Mouse (Mus musculus): ENCODE data around the gene Gal3st3.

Gal3st3 gene

DNA sequence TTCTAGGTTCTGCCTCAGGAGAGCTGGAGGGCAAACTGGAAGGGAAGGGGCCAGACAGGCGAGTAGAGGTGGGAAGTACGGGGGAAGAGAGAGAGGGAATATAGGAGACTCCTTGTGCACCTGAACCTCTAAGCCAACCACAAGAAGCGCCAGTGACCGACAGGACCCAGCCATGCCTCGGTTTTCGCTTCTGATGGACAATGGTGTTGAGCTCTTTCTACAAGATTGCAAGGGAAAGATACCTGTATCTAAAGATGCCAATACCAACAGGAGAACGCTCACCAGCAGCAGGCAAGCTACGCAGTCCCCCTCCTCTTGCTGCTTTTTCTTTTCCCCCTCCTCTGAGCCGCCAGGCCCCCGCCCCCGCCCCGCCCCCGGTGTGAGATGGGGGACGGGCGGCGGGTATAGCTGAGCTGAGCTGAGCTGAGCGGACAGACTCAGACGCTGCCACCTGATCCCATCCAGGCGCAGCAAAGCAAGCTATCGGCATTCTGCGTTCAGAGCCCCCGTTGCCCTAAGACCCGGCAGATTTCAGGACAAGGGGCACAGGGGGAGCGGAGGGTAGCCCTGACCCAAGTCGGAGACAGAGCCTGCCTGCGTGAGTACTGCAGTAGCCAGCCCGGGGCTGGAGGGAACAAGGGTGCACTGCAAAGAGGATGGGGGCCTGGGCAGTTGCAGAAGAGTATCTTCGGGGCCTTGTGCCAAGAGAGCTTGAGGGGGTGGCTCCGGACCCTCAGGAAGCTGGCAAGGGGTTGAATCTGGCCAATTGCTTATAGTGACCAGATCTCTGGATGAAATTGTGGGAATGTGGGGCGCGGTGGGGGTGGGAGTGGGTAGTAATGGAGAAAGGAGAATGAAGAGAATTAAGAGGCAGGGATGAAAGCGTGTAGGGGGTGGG is at the start of gene Gal3st3:
Gene Gal3st3, plus strand, starts transcription at position 429 of the 898 bp plus-strand sequence.
- in situ Hi-C loops (cut with MboI, MseI): loop anchor here (10.0 kb wide), 1 partner anchor 493 kb away; no protein-coding TSS in a partner anchor

DNA sequence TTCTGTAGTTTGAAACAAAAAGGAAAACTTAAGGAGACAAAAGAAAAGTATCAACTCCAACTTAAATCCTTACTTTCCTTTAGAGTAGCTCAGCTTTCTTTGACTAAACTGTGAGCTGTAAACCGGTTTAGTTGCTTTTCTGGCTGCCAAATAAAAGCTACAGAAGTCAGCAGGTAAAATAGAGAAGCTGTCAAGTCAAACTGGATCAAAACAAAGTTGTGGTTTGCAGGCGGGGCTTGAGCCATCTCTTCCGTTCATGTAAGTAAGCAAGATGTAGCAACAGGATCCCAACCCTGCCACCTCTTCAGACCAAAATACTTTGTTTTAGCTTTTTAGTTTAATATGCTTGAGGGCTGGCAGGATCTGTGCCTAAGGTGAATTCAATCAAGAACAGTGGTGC is 41.0 kb upstream of the Gal3st3 start:
- in situ Hi-C loops (cut with MboI, MseI): no loop called here

DNA sequence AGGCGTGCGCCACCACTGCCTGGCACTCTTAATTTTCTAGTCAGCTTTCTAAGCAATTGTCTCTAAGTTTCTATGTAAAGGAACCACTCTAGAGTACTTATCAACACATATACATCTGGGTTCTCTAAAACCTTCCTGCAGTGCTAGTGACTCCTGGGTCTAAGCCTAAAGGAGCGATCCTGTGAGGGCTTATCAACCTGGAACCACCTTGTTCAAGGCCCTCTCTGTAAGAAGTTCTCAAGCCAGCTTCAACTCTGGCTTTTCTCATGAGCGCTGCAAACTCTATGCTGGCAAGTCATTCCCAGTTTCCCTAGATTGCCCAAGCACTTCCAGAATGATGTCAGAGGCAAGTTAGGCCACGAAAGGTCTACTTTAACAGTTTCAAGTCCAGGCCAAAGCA is 31.1 kb upstream of the Gal3st3 start:
- in situ Hi-C loops (cut with MboI, MseI): loop anchor here (5.0 kb wide), 1 partner anchor 70 kb away; no protein-coding TSS in a partner anchor

DNA sequence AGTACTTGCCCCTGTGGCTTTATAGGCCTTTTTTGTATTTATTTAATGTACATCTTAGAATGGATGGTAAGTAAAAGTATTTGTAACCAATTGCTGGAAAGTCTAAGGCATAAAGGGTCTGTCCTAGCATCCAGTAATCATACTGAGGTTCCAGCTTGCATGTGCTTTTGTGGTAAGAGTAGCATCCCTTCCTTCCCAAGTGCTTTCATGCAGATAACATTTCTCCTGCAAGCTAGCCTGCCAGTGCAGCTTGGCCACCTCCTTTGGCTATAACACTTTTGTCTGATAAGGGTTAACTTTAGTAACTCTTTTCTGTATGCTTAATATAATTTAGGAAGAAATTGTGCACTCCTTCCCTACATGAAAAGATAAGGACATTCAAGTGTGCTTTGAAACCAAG is 30.1 kb upstream of the Gal3st3 start:
- in situ Hi-C loops (cut with MboI, MseI): loop anchor here (5.0 kb wide), 1 partner anchor 71 kb away; no protein-coding TSS in a partner anchor

DNA sequence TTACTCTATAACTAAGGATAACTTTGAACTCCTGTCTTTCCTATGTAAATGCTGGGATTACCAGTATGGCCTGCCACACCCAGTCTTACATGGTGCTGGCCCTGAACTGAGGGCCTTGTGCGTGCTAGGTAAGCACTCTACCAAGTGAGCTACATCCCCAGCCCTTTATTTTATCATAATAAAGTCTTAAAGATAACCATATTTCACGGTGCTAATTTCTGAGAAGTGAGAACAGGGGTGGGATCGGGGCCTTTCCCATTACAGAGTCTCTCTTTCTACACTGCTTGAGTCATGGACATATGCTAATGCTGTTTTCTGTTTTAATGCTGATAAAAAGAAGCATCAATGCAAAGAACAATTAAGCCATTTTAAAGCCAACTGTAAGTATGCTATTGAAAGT is 29.3 kb upstream of the Gal3st3 start:
- in situ Hi-C loops (cut with MboI, MseI): loop anchor here (5.0 kb wide), 1 partner anchor 72 kb away; no protein-coding TSS in a partner anchor

GRCm38 (mm10) chr19:5269392-5269791 is 28.7 kb upstream of the Gal3st3 start:
- in situ Hi-C loops (cut with MboI, MseI): loop anchor here (5.0 kb wide), 1 partner anchor 72 kb away; no protein-coding TSS in a partner anchor

DNA sequence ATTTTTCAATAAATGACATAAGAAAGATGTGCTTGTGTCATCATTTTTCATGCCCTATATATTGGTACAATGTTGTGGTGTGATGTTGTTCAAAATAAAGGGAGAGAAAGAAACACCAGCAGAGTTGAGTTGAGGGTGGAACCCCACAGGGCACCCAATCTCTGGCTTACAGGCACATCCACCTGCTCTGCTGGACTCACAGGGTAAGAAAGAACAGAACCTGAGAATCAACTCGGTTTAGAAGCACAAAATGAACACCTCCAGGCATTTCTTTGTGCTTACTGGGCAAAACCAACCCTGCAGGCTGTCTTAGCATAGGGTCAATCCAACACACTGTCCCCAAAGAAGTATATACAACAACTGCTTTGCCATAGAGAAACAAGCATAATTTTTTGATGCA is 26.7 kb upstream of the Gal3st3 start:
- in situ Hi-C loops (cut with MboI, MseI): no loop called here

DNA sequence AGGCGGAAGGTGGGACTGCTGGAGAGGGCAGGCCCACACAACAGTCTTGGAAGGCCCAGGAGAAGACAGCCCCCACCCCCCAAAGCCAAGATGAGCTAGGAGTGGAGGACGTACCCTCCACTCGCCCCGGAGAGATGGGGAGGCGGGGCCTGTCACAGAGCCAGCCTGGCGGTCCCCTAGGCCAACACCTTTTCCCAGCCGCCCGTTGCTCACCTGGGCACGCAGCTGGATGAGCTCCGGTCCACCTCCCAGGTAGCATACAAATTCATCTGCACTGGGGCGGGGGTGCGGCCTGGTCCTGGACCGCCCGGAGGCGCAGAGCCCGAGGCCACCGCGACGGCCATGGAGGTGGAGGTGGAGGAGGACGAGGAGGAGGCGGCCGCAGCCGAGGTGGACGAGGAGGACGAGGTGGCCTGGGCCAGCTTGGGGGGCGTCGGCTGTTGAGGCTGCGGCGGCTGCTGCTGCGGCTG is 25.8 kb upstream of the Gal3st3 start:
- in situ Hi-C loops (cut with MboI, MseI): no loop called here

DNA sequence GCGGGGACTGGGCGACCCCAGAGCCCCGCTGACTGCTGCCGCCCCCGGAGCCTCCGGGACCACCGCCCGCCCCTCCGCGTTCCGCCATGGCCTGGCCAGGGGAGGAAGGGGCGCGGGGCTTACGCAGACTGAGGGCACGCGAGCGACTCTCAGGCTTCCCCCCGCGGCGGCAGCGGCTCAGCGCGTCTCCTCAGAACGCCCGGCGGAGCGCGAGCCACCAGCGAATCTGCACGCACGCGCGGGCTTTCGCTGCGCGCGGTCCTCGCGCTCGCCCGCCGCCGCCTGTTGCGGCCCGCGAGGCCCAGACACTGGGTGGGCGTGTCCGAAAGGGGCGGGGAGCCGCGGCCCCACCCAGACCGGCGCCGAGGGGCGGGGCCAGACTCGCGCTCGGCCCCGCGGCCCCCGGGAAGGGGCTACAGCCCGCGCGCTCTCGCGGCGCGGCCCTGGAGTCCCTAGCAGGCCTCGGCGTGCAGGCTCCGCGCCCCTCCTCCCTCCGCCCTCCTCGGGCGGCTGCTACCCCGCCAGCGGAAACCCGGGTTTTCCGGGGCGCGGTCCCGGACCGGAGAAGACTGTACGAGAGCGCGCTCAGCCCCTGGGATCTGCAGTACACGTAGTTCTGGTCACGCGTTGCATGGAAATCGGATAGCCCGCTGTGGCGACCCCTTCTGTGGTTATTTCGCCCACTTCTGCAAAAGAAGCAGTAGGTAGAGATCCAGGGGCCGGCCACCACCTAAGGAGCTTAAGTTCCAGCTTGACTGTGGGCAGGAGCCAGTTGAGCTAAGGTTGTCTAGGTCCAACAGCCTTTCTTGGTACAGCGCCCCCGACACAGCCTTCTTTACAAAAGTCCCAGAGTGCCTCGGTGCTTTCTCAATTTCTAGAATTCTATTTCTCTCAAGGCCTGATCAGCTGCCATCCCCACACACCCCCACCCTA is 25.1 kb upstream of the Gal3st3 start, which contains the start of gene Pacs1:
Gene Pacs1, minus strand, starts transcription at position 319 of the 933 bp plus-strand sequence.
- in situ Hi-C loops (cut with MboI, MseI): no loop called here

DNA sequence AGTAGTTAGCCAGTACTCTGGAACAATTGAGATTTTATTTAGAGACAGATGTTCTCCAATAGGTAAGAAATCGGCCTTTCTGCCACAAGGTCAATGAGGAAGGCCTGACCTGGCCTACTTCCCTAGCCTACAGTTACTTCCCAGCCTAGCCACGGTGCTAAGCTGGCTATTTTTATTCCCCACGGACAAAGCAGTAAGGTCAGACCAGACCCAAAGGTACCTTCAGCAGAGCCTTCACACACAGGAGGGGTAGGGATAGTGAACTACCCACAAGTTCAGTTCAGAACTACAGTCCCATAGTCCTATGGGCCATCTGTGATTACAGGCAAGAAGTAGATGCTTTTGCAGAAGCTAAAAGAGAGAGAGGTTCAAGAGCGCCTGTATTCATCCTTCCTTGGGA is 24.2 kb upstream of the Gal3st3 start:
- in situ Hi-C loops (cut with MboI, MseI): no loop called here

- in situ Hi-C loops (cut with MboI, MseI): no loop called here
Observed at GRCm38 (mm10) chr19:5274641-5275040, 23.5 kb upstream of the Gal3st3 start.

- in situ Hi-C loops (cut with MboI, MseI): no loop called here
Observed at GRCm38 (mm10) chr19:5275736-5276135, 22.4 kb upstream of the Gal3st3 start.

DNA sequence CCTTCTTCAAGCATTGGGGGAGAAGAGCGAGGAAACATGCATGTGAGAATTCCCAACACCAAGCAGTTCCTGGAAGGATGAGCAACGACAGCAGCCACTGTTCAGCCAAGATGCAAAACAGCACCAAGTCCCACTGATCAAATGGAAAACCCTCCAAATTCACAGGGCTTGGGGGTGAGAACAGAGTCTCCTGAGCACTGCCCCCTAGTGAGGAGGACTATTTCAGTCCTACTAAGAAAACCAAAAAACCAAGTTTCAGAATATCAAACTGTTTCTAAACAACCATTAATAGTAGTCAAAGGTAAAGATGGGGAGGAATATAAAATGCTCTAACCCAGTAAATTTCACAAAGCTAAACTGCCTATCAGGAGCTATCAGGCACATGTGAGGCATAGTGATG is 21.6 kb upstream of the Gal3st3 start:
- in situ Hi-C loops (cut with MboI, MseI): no loop called here

DNA sequence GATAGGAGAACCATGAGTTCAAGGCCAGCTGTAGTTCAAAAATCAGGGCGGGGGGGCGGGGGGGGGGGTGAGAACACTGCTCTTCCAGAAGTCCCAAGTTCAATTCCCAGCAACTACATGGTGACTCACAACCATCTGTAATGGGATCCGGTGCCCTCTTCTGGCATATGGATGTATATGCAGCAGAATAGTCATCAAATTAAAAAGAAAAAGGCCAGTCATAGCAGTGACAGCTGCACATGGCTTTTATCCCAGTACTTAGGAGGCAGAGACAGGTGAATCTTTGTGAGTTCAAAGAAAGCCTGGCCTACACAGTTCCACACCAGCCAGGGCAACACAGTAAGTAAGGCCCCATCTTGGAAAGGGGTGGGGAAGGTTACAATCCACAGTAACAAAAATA is 21.0 kb upstream of the Gal3st3 start:
- in situ Hi-C loops (cut with MboI, MseI): no loop called here

DNA sequence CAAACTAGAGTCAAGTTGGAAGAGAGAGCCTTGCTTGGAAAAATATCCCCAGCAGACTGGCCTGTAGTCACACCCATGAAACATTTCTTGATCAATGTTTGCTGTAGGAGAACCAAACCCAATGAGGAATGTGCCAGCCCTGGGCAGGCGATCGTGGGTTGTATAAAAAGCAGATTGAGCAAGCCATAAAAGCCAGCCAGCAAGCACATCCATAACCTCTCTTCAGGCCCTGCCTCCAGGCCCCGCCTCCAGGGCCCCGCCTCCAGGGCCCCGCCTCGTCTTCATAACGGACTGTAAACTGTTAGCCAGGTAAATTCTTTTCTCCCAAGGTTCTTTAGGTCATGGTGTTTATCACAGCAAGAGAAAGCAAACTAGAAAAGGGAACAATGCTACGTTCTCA is 19.8 kb upstream of the Gal3st3 start:
- in situ Hi-C loops (cut with MboI, MseI): no loop called here

- in situ Hi-C loops (cut with MboI, MseI): loop anchor here (10.0 kb wide), 1 partner anchor 490 kb away; no protein-coding TSS in a partner anchor
Observed at GRCm38 (mm10) chr19:5294972-5295735, 3.0 kb upstream of the Gal3st3 start, which contains the start of gene Sf3b2. Sf3b2 (minus strand) TSS chr19:5295455.

GRCm38 (mm10) chr19:5295736-5296075 is 2.4 kb upstream of the Gal3st3 start:
- in situ Hi-C loops (cut with MboI, MseI): loop anchor here (10.0 kb wide), 1 partner anchor 491 kb away; no protein-coding TSS in a partner anchor

- in situ Hi-C loops (cut with MboI, MseI): loop anchor here (10.0 kb wide), 1 partner anchor 492 kb away; no protein-coding TSS in a partner anchor
Observed at GRCm38 (mm10) chr19:5296630-5297029, 1.5 kb upstream of the Gal3st3 start.

DNA sequence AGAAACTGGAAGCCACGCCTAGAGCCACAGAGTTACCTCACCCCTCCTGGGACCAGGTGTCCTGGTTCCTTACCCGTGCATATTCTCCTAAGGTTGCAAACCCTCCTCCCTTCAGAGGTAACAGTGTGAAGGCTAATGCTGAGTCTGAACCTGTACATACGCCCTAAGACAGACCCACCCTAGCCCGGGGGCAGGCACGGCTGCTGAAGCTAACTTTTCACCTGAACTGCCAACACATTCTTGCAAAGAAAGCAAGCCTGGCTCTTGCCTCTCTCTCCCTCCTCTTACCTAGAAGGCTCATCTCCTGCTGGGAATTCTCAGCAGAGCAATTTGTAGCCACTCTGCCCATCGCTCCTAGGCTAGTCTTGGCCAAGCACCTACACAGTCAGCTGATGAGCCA is 2.5 kb downstream of the Gal3st3 start:
- in situ Hi-C loops (cut with MboI, MseI): no loop called here

- in situ Hi-C loops (cut with MboI, MseI): no loop called here
Observed at GRCm38 (mm10) chr19:5302455-5302854, 4.3 kb downstream of the Gal3st3 start.

DNA sequence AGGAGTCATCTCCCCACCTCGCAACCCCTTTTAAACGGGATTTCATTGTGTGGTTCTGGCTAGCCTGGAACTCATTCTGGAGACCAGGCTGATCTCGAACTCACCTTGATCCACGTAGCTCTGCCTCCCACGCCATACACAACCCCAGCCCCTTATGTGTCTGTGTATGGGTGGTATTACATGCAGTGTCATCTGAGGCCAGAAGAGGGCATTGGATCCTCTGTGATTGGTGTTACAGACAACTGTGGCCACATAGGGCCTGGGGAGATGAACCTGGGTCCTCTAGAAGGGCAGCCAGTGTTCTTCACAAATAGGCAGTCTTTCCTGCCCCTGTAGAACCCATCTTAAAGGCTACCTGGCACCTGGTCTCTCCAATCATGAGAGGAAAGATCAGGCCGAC is 8.1 kb downstream of the Gal3st3 start:
- in situ Hi-C loops (cut with MboI, MseI): no loop called here

Measured in T-helper 1 cell (primary cell).